Mouse (Mus musculus): Measurements from ENCODE around the gene Atg14. TPM values are rescaled to one million over a fixed set of nuclear protein-coding genes. Genes with fewer than 3 reads are reported as not detected.

Atg14 gene
- polyA plus RNA-seq, 1 experiment from 2014 or later = 15.9 TPM

DNA sequence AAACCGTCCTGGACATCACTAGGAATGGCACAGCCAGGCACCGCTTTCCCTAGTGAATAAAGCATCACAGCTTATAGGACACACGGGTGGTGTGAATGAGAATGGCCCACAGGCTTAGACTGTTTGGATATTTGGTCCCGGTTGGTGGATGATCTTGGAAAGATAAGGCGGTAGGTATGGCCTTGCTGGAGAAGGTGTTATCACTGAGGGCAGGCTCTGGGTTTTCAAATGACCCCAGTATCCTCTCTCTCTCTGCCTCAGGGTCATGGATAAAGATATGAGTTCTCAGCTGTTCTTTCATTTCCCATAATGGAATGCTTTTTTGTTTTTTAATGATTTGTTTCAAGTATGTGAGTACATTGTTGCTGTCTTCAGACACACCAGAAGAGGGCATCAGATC is 15.2 kb downstream of the Atg14 start:
- Histone ChIP-seq H3K36me3 (replicated peaks; ENCODE audit: control insufficient read depth, insufficient read depth) (peaks cover 69% of the 10 kb centered on the region), H3K4me3 (replicated peaks; ENCODE audit: low read length) (no peak overlapping the region), H3K9ac (no peak overlapping the region), H3K27me3 (ENCODE audit: control insufficient read depth, insufficient read depth, low read length) (no peaks in the 10 kb centered on the region), H3K4me2 (replicated peaks) (no peak overlapping the region), H3K9me3 (ENCODE audit: control insufficient read depth, low read length) (no peaks in the 10 kb centered on the region), H3K4me1 (replicated peaks; ENCODE audit: control insufficient read depth, insufficient read depth, low read length) (no peaks in the 10 kb centered on the region), H3K27ac (no peak overlapping the region)
- WGBS = 97% methylated on average over 5 of the region's 5 CpGs
- DNase-seq (ENCODE audit: low spot score) (no peak), ATAC-seq (ENCODE audit: low FRiP score) (no peak)

GRCm38 (mm10) chr14:47554236-47554635 is 16.2 kb downstream of the Atg14 start:
- DNase-seq (ENCODE audit: low spot score) (no peak), ATAC-seq (ENCODE audit: low FRiP score) (no peak)
- peaks cover 71% of the 10 kb centered on the region for H3K36me3 ChIP-seq (replicated peaks; ENCODE audit: control insufficient read depth, insufficient read depth)
- H3K27me3 ChIP-seq (ENCODE audit: control insufficient read depth, insufficient read depth, low read length) = no peaks in the 10 kb centered on the region
- H3K4me2 ChIP-seq (replicated peaks) = no peak overlapping the region
- no peak overlapping the region for H3K9ac ChIP-seq
- H3K9me3 ChIP-seq (ENCODE audit: control insufficient read depth, low read length) = no peaks in the 10 kb centered on the region
- no peak overlapping the region for H3K27ac ChIP-seq
- no peaks in the 10 kb centered on the region for H3K4me1 ChIP-seq (replicated peaks; ENCODE audit: control insufficient read depth, insufficient read depth, low read length)
- H3K4me3 ChIP-seq (replicated peaks; ENCODE audit: low read length) = no peak overlapping the region
- WGBS = 97% methylated on average over 4 of the region's 4 CpGs

DNA sequence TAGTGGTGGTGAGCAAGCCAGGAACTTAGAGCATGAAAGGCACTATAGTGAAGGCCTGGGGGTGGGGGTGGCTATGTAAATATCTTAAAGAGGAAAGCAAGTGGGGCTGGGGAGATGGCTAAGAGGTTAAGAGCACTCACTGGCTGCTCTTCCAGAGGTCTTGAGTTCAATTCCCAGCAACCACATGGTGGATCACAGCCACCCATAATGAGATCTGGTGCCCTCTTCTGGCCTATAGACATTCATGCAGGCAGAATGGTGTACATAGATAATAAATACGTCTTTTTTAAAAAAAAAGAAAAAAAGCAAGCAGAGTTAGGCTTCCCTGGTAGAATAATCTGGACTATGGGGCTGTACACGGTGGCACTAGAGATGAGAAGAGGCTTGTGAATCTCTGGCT is 17.1 kb downstream of the Atg14 start:
- Histone ChIP-seq H3K9me3 (ENCODE audit: control insufficient read depth, low read length) (no peaks in the 10 kb centered on the region), H3K36me3 (replicated peaks; ENCODE audit: control insufficient read depth, insufficient read depth) (peaks cover 74% of the 10 kb centered on the region), H3K27ac (no peak overlapping the region), H3K9ac (no peak overlapping the region), H3K4me1 (replicated peaks; ENCODE audit: control insufficient read depth, insufficient read depth, low read length) (no peaks in the 10 kb centered on the region), H3K4me3 (replicated peaks; ENCODE audit: low read length) (no peak overlapping the region), H3K27me3 (ENCODE audit: control insufficient read depth, insufficient read depth, low read length) (no peaks in the 10 kb centered on the region), H3K4me2 (replicated peaks) (no peak overlapping the region)
- DNase-seq (ENCODE audit: low spot score) (no peak), ATAC-seq (ENCODE audit: low FRiP score) (no peak)
- WGBS = 91% methylated on average over 2 of the region's 2 CpGs

- DNase-seq (ENCODE audit: low spot score) = no peak
- H3K36me3 ChIP-seq (replicated peaks; ENCODE audit: control insufficient read depth, insufficient read depth) = peaks cover 74% of the 10 kb centered on the region
- WGBS = 94% methylated on average over 6 of the region's 6 CpGs
Measured at GRCm38 (mm10) chr14:47551668-47552067, 18.8 kb downstream of the Atg14 start.

GRCm38 (mm10) chr14:47544877-47545276 is 25.6 kb downstream of the Atg14 start:
- H3K4me3 ChIP-seq (replicated peaks; ENCODE audit: low read length) = no peak overlapping the region
- H3K27ac ChIP-seq = no peak overlapping the region
- WGBS = 94% methylated on average over 4 of the region's 4 CpGs
- peaks cover 99% of the 10 kb centered on the region for H3K36me3 ChIP-seq (replicated peaks; ENCODE audit: control insufficient read depth, insufficient read depth)
- ATAC-seq (ENCODE audit: low FRiP score) (no peak), DNase-seq (ENCODE audit: low spot score) (no peak)
- H3K9me3 ChIP-seq (ENCODE audit: control insufficient read depth, low read length) = no peaks in the 10 kb centered on the region
- no peaks in the 10 kb centered on the region for H3K27me3 ChIP-seq (ENCODE audit: control insufficient read depth, insufficient read depth, low read length)
- no peak overlapping the region for H3K4me2 ChIP-seq (replicated peaks)
- no peak overlapping the region for H3K9ac ChIP-seq
- H3K4me1 ChIP-seq (replicated peaks; ENCODE audit: control insufficient read depth, insufficient read depth, low read length) = no peaks in the 10 kb centered on the region

More at GRCm38 (mm10) chr14:47551668-47552067, 18.8 kb downstream of the Atg14 start:
- ATAC-seq (ENCODE audit: low FRiP score) = no peak
- Histone ChIP-seq H3K9ac (no peak overlapping the region), H3K4me3 (replicated peaks; ENCODE audit: low read length) (no peak overlapping the region), H3K27ac (no peak overlapping the region), H3K4me2 (replicated peaks) (no peak overlapping the region), H3K27me3 (ENCODE audit: control insufficient read depth, insufficient read depth, low read length) (no peaks in the 10 kb centered on the region), H3K9me3 (ENCODE audit: control insufficient read depth, low read length) (no peaks in the 10 kb centered on the region), H3K4me1 (replicated peaks; ENCODE audit: control insufficient read depth, insufficient read depth, low read length) (no peaks in the 10 kb centered on the region)

- no peaks in the 10 kb centered on the region for H3K4me1 ChIP-seq (replicated peaks; ENCODE audit: control insufficient read depth, insufficient read depth, low read length)
Measured at GRCm38 (mm10) chr14:47544286-47544685, 26.2 kb downstream of the Atg14 start.

DNA sequence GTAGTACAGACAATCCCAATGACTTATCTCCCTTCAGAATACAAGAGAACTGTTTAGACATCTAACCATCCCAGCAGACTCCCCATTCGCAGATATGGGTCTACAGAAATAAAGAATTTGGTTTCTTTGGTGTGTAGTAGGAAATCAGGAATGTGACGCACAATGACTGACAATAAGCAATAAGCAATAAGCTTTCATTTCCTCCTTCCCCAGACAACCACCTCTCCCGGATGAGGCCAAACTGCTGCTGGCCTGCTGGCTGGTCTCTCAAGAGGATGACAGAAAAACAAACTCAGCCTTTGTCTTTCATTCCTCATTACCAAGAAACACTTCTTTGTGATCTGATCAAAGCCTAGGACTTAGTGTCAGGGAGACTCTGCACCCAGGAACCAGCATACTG is 28.2 kb downstream of the Atg14 start:
- no peak for DNase-seq (ENCODE audit: low spot score)
- peaks cover 79% of the 10 kb centered on the region for H3K36me3 ChIP-seq (replicated peaks; ENCODE audit: control insufficient read depth, insufficient read depth)
- no peaks in the 10 kb centered on the region for H3K4me1 ChIP-seq (replicated peaks; ENCODE audit: control insufficient read depth, insufficient read depth, low read length)
- no peak for ATAC-seq (ENCODE audit: low FRiP score)
- WGBS = 89% methylated on average over 3 of the region's 3 CpGs
- H3K4me3 ChIP-seq (replicated peaks; ENCODE audit: low read length) = no peak overlapping the region
- no peak overlapping the region for H3K9ac ChIP-seq
- H3K9me3 ChIP-seq (ENCODE audit: control insufficient read depth, low read length) = no peaks in the 10 kb centered on the region
- no peaks in the 10 kb centered on the region for H3K27me3 ChIP-seq (ENCODE audit: control insufficient read depth, insufficient read depth, low read length)
- H3K27ac ChIP-seq = no peak overlapping the region
- H3K4me2 ChIP-seq (replicated peaks) = no peak overlapping the region

More at GRCm38 (mm10) chr14:47544286-47544685, 26.2 kb downstream of the Atg14 start:
- Histone ChIP-seq H3K27me3 (ENCODE audit: control insufficient read depth, insufficient read depth, low read length) (no peaks in the 10 kb centered on the region), H3K4me3 (replicated peaks; ENCODE audit: low read length) (no peak overlapping the region), H3K27ac (no peak overlapping the region), H3K36me3 (replicated peaks; ENCODE audit: control insufficient read depth, insufficient read depth) (peaks cover 96% of the 10 kb centered on the region), H3K9ac (no peak overlapping the region), H3K9me3 (ENCODE audit: control insufficient read depth, low read length) (no peaks in the 10 kb centered on the region), H3K4me2 (replicated peaks) (no peak overlapping the region)
- ATAC-seq (ENCODE audit: low FRiP score) (no peak), DNase-seq (ENCODE audit: low spot score) (no peak)
- 90% methylated on average over 5 of the region's 5 CpGs for WGBS

GRCm38 (mm10) chr14:47541325-47541948 is 29.0 kb downstream of the Atg14 start:
- H3K27me3 ChIP-seq (ENCODE audit: control insufficient read depth, insufficient read depth, low read length) = no peaks in the 10 kb centered on the region

DNA sequence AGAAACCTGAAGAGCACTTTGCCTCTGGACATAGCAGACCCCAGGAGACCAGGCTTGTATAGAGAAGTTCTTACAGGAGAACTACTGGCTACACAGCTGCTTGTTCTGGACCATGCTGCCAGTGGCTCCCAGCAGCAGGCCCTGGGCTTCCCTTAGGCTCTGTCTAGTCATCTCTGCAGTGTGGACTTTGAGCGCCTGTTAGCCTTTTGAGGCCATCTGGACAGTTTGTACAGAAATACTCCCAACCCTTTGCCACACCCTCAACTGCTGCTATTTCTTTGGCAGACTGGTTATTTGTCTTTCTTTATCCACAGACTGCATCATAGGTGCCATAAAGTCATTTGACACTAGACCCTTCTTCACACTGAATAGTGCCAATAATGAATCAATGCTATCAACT is 35.4 kb downstream of the Atg14 start:
- no peak overlapping the region for H3K4me2 ChIP-seq (replicated peaks)
- no peak for DNase-seq (ENCODE audit: low spot score)
- H3K36me3 ChIP-seq (replicated peaks; ENCODE audit: control insufficient read depth, insufficient read depth) = peaks cover 26% of the 10 kb centered on the region
- no peak overlapping the region for H3K9ac ChIP-seq
- H3K27me3 ChIP-seq (ENCODE audit: control insufficient read depth, insufficient read depth, low read length) = no peaks in the 10 kb centered on the region
- no peak overlapping the region for H3K27ac ChIP-seq
- no peak overlapping the region for H3K4me3 ChIP-seq (replicated peaks; ENCODE audit: low read length)
- ATAC-seq (ENCODE audit: low FRiP score) = no peak
- 86% methylated on average over 1 of the region's 1 CpGs for WGBS
- H3K9me3 ChIP-seq (ENCODE audit: control insufficient read depth, low read length) = no peaks in the 10 kb centered on the region
- no peaks in the 10 kb centered on the region for H3K4me1 ChIP-seq (replicated peaks; ENCODE audit: control insufficient read depth, insufficient read depth, low read length)

More at GRCm38 (mm10) chr14:47541325-47541948, 29.0 kb downstream of the Atg14 start:
- DNase-seq (ENCODE audit: low spot score) (no peak), ATAC-seq (ENCODE audit: low FRiP score) (no peak)
- Histone ChIP-seq H3K27ac (no peak overlapping the region), H3K36me3 (replicated peaks; ENCODE audit: control insufficient read depth, insufficient read depth) (peaks cover 70% of the 10 kb centered on the region), H3K4me2 (replicated peaks) (no peak overlapping the region), H3K9me3 (ENCODE audit: control insufficient read depth, low read length) (no peaks in the 10 kb centered on the region), H3K4me1 (replicated peaks; ENCODE audit: control insufficient read depth, insufficient read depth, low read length) (no peaks in the 10 kb centered on the region), H3K9ac (no peak overlapping the region), H3K4me3 (replicated peaks; ENCODE audit: low read length) (no peak overlapping the region)
- 93% methylated on average over 10 of the region's 10 CpGs for WGBS

DNA sequence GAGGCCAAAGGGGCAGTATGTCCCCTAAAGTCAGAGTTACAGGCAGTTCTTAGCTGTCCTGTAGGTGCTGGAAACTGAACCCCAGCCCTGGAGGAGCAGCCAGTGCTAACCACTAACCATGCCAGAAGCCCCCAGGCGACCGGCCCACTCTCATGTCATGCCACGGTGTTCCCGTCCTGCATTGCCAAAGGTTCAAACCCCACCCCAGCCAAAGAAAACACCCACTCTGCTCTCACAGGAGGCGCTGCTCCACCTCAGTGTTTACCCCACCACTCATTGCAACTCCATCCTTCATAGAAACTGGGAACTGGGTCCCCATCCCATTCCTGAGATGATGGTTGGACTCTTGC is 36.3 kb downstream of the Atg14 start:
- ATAC-seq (ENCODE audit: low FRiP score) = no peak; the same call in 1 of the 2 replicates
- H3K36me3 ChIP-seq (replicated peaks; ENCODE audit: control insufficient read depth, insufficient read depth) = peaks cover 27% of the 10 kb centered on the region
- no peak overlapping the region for H3K27ac ChIP-seq
- no peaks in the 10 kb centered on the region for H3K4me1 ChIP-seq (replicated peaks; ENCODE audit: control insufficient read depth, insufficient read depth, low read length)
- no peak for DNase-seq (ENCODE audit: low spot score)
- no peak overlapping the region for H3K4me3 ChIP-seq (replicated peaks; ENCODE audit: low read length)
- no peaks in the 10 kb centered on the region for H3K9me3 ChIP-seq (ENCODE audit: control insufficient read depth, low read length)
- H3K4me2 ChIP-seq (replicated peaks) = no peak overlapping the region
- no peak overlapping the region for H3K9ac ChIP-seq
- WGBS = 86% methylated on average over 5 of the region's 5 CpGs
- H3K27me3 ChIP-seq (ENCODE audit: control insufficient read depth, insufficient read depth, low read length) = no peaks in the 10 kb centered on the region
